Mouse (Mus musculus) heart, embryonic 14.5 days (tissue): ENCODE measurements at regions not wholly inside any gene's neighbourhood (a gene's known extent, or its start where the extent isn't known, plus 50 kb on each side); places are given as distances from the start of the nearest gene placed in this dataset.

Source experiments
- ATAC-seq: fragments of 200-750 bp; cut with Nextera tagmentation; 2 replicates; pipeline ENCODE4 v1.8.0; 2017; ENCODE audit warnings: low read depth, moderate TSS enrichment; ENCODE audit not compliant: insufficient number of reproducible peaks, insufficient read depth, low FRiP score
- H3K27ac ChIP-seq, 2 experiments: fragments of 200-500 bp in 1 of 2; fragments of 300-500 bp in 1 of 2; sonication (generic) in 1 of 2; replicated peaks in 1 of 2; 2 replicates each; pipeline ENCODE4 v1.5.1; 2012 to 2014; ENCODE audit warnings: low read depth in 2 of 2, low read length in 2 of 2, control low read depth in 1 of 2, mild to moderate bottlenecking in 1 of 2, mixed read lengths in 1 of 2; ENCODE audit not compliant: control insufficient read depth in 1 of 2, insufficient read depth in 1 of 2
- H3K27me3 ChIP-seq: fragments of 300-500 bp; sonication (generic); 2 replicates; pipeline ENCODE4 v1.6.1; 2014; ENCODE audit warnings: mild to moderate bottlenecking, low read length, control low read depth; ENCODE audit not compliant: control insufficient read depth, insufficient read depth
- H3K36me3 ChIP-seq: fragments of 300-500 bp; sonication (generic); 2 replicates; pipeline ENCODE4 v1.6.1; 2014; ENCODE audit warnings: mild to moderate bottlenecking, control low read depth, low read length, mixed read lengths; ENCODE audit not compliant: control insufficient read depth, insufficient read depth
- H3K4me1 ChIP-seq, 2 experiments: fragments of 200-500 bp in 1 of 2; fragments of 300-500 bp in 1 of 2; sonication (generic) in 1 of 2; 2 replicates each; pipeline ENCODE4 v1.6.1; 2012 to 2014; ENCODE audit warnings: low read length in 2 of 2, control low read depth in 1 of 2, mixed read lengths in 1 of 2; ENCODE audit not compliant: control insufficient read depth in 2 of 2, insufficient read depth in 2 of 2
- H3K4me2 ChIP-seq: fragments of 300-500 bp; sonication (generic); 2 replicates; pipeline ENCODE4 v1.6.1; 2014; ENCODE audit warnings: mild to moderate bottlenecking, low read length
- H3K4me3 ChIP-seq, 2 experiments: fragments of 200-500 bp in 1 of 2; fragments of 300-500 bp in 1 of 2; sonication (generic) in 1 of 2; 2 replicates each; pipeline ENCODE4 v1.5.1; 2012 to 2014; ENCODE audit warnings: low read length in 2 of 2, mild to moderate bottlenecking in 2 of 2, control low read depth in 1 of 2, low read depth in 1 of 2, moderate library complexity in 1 of 2; ENCODE audit not compliant: control insufficient read depth in 1 of 2, insufficient read depth in 1 of 2
- H3K9ac ChIP-seq: fragments of 300-500 bp; sonication (generic); 2 replicates; pipeline ENCODE4 v1.6.1; 2014; ENCODE audit warnings: mild to moderate bottlenecking, low read length
- H3K9me3 ChIP-seq: fragments of 300-500 bp; sonication (generic); 2 replicates; pipeline ENCODE4 v1.6.1; 2016; ENCODE audit warnings: low read length, control low read depth; ENCODE audit not compliant: control insufficient read depth
- WGBS: fragments of 180-500 bp; shearing (Covaris S2); extraction: QIAGEN DNeasy Blood & Tissue Kit; methylation state at CpG from one replicate; pipeline ENCODE4 v1.1.7; 2014; 5-methylcytosine and 5-hydroxymethylcytosine counted together

DNA sequence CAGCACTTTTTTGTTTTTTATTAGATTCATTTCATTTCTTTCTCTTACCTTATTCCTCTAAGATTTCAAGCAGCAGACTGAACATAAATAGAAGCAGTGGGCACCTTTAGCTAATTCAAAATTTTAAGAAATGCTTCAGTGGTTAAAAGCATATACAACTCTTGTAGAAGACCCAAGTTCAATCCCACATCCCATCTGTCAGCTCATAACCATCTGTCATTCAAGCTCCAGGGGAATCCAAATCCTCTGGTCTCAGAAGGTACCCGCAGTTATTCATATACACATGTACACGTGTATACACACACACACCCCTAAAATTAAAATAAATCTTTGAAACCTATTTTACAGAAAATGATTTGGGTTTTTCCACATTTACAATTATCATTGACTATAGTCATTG is 52.9 kb upstream of the Thrb start:
- no peak overlapping the region for H3K9ac ChIP-seq
- H3K36me3 ChIP-seq, result no peaks in the 10 kb centered on the region
- 66% methylated on average over 2 of the region's 2 CpGs for WGBS
- ATAC-seq, result no peak
- no peak overlapping the region for H3K4me3 ChIP-seq
- H3K4me2 ChIP-seq, result no peak overlapping the region
- no peak overlapping the region for H3K27ac ChIP-seq
- no peaks in the 10 kb centered on the region for H3K9me3 ChIP-seq
- H3K4me1 ChIP-seq, result no peaks in the 10 kb centered on the region
- no peaks in the 10 kb centered on the region for H3K27me3 ChIP-seq
